Mouse (Mus musculus) gastrocnemius, adult 8-10 months (tissue): ENCODE measurements around the gene Zkscan17. TPM values are rescaled to one million over a fixed set of nuclear protein-coding genes. Genes with fewer than 3 reads are reported as not detected.

Experiments
- DNase-seq, 2 experiments: peaks; one replicate each; pipeline ENCODE4 v3.0.0; 2022; ENCODE audit warnings: low spot score in 2 of 2
- total RNA-seq, 4 experiments: library from RNA; stranded (reverse); gene quantifications; 2 replicates each; pipeline ENCODE4 v1.2.4; 2022

Zkscan17 gene
- total RNA-seq, 4 experiments from 2014 or later = 16.0 to 18.5 (median 16.9) TPM

GRCm38 (mm10) chr11:59460459-59460858 is 66.1 kb downstream of the Zkscan17 start:
- no peak for DNase-seq

- DNase-seq = no peak
Measured at GRCm38 (mm10) chr11:59458973-59459372, 67.6 kb downstream of the Zkscan17 start.

GRCm38 (mm10) chr11:59456891-59457290 is 69.7 kb downstream of the Zkscan17 start:
- DNase-seq = no peak

DNA sequence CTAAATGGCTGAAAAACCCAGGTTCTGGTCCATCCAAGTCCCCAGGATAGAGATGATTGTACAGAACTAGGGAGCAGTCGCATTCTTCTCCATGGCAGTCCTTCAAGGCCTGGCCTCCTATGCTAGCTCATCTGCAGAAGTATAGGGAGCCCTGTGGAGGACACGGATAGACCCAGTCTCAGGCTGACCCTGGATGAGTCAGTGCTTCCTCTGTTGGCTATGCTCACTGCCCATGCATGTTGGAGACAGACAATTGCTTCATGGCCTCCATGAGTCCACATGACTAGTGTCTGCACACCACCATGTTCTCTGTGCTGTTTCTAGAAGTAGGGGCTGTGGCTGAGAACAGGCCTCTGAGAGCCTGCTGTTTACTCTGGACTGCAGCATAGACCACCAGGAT is 70.2 kb downstream of the Zkscan17 start:
- DNase-seq = no peak

GRCm38 (mm10) chr11:59451086-59451485 is 75.5 kb downstream of the Zkscan17 start, which contains the start of gene Snap47:
Gene Snap47, minus strand, starts transcription at chr11:59451186.
- no peak for DNase-seq

- DNase-seq = no peak
Measured at GRCm38 (mm10) chr11:59450230-59450771, 76.2 kb downstream of the Zkscan17 start.

DNA sequence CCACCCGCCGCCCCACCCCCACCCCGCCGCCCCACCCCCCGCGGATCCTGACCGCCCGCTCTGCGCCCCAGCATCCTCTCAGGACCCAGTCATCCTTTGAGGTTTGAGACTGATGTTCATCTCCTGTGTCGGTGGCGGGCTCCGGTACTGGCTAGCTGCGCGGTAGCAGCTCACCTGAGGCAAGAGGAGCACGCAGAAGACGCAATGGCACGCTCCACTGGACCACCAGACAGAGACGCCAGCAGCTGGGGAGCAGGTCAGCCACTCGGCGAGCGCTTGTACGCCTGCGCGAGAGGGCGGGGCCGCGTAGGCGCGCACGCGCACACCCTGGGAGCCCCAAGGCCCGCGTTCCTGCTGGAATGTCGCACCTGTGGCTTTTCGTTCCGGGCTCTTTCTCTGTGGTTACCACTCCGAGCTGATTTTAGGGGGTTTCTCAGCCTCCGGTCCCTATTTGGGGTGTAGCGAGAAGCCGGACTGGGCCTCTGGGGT is 76.8 kb downstream of the Zkscan17 start, which contains the start of gene Jmjd4:
Jmjd4 (plus strand) TSS at position 305 of the 489 bp plus-strand sequence.
- DNase-seq = peak; percentile 65 to 83

- DNase-seq = no peak
Measured at GRCm38 (mm10) chr11:59443102-59443501, 83.4 kb downstream of the Zkscan17 start.

- no peak for DNase-seq
Measured at GRCm38 (mm10) chr11:59437954-59438353, 88.6 kb downstream of the Zkscan17 start.

Other genes starting within 250 kb of the Zkscan17 start
- not detected for gene Wnt3a, start 236.0 kb downstream of the Zkscan17 start, total RNA-seq
- gene Wnt9a, start 219.8 kb downstream of the Zkscan17 start, total RNA-seq = 10 to 100 TPM in 1 of 4 experiments, 1 to 10 TPM in 3; 8.9 to 13.2 (median 9.5) TPM
- not detected for gene Prss38, start 151.1 kb downstream of the Zkscan17 start, total RNA-seq
- 10 to 100 TPM in 2 of 4 experiments, 1 to 10 TPM in 2; 8.5 to 10.7 (median 9.6) TPM for gene Jmjd4, start 76.7 kb downstream of the Zkscan17 start, total RNA-seq
- 10 to 100 TPM; 22.8 to 26.9 (median 26.3) TPM for gene Snap47, start 75.6 kb downstream of the Zkscan17 start, total RNA-seq
- 1 to 10 TPM; 2.6 to 2.9 (median 2.8) TPM for gene Zfp867, start 54.3 kb downstream of the Zkscan17 start, total RNA-seq
- under 1 TPM in 2 of 4 experiments, not detected in 2; 0.07 to 0.19 TPM for gene Nlrp3, start 14.8 kb upstream of the Zkscan17 start, total RNA-seq
- not detected for gene Olfr222, start 49.5 kb upstream of the Zkscan17 start, total RNA-seq
- not detected for gene Olfr223, start 66.5 kb upstream of the Zkscan17 start, total RNA-seq
- 10 to 100 TPM; 68.5 to 94.6 (median 77.3) TPM for gene Mprip, start 134.6 kb upstream of the Zkscan17 start, total RNA-seq